Mouse (Mus musculus) left cerebral cortex, adult 9 months (tissue): ENCODE data around the gene Dock1.

Experiments
- DNase-seq, 2 experiments: peaks; one replicate each; pipeline ENCODE4 v3.0.0; 2022; ENCODE audit warnings: low spot score in 2 of 2

Dock1 gene

DNA sequence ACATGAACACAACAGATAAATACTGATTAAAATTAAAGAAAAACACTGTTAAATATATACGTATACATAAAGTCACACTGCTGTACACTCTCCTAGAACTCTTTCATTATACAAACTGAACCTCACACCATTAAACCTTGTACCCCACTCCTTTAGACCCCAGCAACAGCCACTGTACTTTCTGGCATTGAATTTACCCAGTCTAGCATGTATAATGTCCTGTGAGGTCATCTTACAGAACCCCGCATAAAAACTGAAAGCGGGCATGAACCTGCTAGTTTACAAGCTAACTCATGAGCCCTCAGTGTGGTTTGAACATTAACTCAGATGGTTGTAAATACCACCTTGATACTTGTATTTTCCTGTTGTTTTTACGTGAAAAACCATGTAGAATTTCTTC lies 489.2 kb downstream of the Dock1 start:
- DNase-seq: no peak

DNA sequence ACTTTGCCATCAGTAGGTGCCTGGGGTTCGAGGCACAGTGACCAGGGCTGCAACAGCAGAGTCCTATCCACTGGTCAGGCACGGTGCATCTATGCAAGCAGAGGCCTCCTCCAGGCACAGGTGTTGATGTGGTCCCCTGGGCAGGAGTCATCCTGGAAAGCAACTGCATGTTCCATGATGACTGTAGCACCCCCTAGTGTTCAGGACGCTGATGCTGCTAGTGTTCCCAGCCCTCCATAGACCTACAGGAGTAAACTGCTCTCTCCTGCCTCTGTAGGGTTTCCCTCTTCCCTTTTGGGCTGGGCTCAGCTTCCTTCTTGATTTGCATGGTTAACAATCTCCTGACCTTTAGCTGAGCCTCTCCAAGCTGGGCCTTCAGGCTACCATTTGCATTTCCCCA lies 494.7 kb downstream of the Dock1 start:
- peak in 1 of 2 experiments; percentile 69 for DNase-seq

DNA sequence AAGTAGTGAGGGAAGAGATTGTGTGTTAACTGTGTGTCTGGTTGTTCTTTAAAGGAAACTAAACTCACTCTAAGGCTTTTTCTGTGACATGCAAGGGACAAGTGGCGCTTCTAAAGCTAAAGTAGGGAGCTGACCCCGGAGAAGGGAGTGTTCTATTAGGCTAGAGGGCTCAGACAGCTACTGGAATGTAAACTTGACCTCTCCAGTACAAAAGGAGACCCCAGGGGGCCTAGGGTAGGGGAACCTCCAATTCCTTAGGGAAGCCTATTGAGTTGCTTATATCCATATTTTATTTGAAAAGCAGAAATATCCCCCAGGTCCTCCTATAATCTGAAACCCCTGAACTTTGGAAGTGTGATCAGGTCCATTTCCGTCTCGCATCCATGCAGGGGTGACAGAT lies 499.5 kb downstream of the Dock1 start:
- no peak for DNase-seq

DNA sequence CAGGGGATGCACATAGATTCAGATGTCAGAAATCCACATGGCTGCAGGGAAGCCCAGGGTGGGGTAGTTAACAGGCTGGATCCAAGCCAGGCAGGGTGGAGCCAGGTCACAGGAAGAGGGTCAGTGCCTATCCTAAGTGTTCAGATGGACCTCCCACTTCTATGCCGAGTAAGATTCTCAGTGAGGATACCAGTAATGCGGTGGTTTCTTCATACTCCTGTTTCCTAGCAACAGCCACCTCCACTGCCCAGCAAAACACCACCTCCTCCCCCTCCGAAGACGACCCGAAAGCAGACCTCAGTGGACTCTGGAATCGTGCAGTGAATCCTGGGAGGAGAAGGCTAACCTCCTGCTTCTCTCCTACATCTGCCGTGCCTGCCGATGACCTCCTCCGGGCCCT lies 501.8 kb downstream of the Dock1 start:
- peak in 1 of 2 experiments; percentile 21 for DNase-seq

DNA sequence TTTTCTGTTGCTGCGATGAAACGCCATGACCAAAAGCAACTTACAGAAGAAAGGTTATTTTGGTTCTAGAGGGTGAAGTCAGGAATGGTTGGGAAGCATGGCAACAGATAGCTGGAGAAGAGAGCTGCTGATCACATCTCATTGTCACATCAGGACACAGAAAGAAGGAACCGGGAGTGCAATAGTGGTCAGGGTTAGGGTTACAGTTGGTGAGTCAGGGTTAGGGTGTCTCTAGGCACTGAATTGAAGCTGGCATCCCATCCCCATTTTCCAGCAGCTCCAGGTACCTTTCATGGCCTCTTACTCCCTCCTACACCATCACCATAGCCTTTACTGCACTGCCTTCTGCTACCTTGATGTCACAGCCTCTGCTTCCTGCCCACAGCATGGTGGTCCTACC lies 523.7 kb downstream of the Dock1 start:
- DNase-seq: no peak

DNA sequence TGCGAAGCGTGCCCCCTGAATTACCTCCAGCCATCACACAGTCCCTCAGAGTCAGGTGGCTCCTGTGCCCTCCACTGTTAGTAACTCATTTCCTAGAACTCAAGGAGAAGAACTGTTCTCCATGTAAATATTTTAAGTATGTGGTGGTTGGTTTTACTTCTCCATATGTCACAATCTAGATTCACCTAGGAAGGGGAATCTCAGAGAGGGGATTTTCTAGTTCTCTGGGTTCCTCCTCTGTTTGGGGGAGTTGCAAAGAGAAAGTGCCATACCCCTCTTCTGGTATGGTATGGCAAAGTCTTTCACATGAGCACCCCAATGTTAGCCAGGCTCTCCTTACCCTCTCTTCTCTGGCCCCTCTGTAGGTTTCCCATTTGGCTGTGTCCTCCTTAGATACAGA lies 525.2 kb downstream of the Dock1 start:
- no peak for DNase-seq

DNA sequence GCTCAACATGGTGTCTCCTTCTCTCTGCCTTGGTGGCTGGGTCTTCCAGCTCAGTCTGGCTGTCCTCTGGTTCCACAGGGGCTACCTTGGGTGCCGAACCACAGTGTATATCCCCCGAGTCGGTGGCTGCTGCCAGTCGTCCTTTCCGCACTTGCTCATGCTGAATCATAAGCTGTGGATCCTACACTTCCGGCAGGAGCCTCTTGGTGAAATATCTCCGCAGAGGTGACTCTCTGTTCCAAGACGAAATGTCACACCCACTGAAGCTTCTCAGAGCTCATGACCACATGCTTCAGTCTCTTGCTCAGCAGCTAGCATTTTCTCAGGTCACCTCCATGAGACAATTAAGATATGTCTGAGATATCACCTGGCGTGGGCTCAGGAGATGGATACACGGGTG lies 526.4 kb downstream of the Dock1 start:
- DNase-seq: peak in 1 of 2 experiments; percentile 12

DNA sequence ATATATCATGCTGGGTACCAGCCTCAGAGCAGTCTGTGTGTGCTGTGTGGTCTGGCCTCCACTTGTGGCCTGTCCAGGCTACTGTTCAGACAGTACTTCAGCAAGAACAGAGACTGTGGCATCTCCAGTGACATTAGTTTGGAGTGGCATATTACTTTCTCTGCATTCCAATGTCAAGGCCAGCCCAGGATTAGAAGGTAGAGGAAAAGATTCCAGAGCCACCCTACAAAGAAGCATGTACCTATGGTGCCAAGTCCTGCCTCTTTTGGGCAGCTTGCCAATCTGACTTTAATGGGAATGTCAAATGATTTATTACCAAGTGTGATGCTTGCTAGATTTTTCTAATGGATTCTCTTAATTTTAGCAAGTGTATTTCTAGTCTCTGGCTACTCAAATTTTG lies 533.5 kb downstream of the Dock1 start:
- no peak for DNase-seq

DNA sequence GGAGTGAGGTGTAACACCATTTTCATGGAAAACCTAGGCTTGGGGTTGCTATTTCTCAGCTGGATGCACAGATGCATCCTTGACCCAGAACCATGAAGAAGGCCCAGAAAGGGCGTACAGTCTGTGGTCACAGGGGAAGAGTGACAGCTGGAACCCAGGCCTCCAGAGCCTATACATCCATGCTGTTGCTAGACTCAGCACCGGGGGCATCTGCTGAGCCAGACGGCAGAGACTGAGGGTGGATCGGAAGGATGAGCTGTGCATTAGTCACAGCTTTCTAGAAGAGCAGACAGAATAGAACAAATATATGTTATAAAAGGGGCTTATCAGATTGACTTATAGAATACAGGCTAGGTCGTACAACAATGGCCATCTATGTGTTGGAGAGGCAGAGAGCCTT lies 534.7 kb downstream of the Dock1 start:
- DNase-seq: peak; percentile 25 to 57

DNA sequence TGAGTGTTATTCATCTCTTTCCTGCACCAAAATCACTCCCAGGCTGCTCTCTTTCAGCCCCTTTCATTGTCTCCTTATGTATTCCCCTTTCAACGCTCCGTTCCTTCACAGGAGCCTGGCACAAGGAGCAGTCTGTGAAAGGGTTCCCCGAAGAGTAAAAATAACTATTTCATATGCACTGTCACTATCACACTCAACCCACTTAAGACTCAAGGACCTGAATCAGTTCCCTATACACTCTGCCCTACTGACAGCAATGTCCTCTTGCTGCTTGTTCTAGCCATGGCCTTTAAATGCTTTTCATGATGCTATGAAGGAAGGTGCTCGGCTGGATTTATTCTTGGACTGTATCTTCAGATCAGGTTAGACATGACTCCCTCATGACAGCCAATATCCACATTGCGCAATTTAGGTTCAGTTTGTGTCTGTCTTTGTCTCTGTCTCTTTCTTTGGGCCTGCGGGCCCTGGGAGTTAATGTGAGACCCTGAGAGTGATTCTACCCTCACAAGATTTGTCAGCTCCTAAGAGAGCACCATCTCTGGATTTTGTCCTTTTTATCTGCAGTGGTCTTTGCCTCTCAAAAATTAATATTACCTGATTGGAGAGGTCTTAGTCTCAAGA lies 538.6 kb downstream of the Dock1 start:
- DNase-seq: no peak

DNA sequence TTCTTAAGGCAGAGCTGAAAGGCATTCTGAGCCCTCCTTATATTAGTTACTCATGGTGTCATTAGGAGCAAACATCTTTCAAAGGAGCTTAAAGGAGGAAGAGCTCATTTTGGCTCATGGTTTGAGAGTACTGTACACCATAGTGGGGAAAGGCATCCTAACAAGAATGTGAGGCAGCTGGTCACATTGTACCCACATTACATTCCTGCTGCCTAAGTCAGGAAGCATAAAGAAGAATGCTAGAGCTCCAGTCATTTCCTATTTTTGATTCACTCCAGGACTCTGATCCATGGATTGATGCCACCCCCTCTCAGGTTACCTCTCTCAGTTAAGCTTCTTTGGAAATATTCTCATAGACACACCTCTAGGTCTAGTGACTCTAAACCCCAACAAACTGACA lies 539.8 kb downstream of the Dock1 start:
- no peak for DNase-seq

DNA sequence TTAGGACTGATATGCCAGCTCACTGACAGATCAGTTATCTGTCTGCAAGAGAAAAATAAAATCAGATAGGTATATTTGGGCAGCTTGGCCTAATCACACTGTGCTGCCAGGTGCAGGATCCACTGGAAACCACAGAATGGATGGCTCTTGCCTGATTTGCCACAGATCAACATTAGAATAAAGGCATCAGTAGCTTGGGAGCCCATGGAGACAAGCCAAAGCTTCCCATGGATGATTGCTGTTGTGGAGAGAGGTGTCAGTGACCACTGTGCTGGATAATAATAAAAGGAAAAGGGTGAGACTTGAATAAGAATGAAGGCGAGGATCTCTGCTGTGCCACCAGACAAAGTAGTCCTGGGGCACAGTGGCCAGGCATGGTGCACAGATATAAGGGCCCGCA lies 540.4 kb downstream of the Dock1 start:
- DNase-seq: no peak

DNA sequence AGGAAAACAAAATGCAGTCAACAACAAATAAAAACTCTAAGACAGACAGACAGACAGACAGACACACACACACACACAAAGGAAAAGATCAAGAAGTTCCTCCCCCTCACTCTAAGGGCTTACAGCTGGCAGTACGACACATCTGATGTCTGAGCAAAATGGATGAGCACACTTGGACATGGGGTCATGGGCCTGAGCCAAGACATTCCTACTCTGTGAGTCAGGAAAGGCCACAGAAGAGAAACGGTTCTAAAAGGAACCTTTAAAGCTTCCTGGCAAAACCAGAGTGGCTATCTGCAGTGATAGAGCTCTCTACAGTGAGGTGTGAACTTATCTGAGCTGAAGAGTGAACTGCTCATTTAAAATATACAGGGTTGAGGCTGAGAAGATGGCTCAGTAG lies 542.1 kb downstream of the Dock1 start:
- no peak for DNase-seq

DNA sequence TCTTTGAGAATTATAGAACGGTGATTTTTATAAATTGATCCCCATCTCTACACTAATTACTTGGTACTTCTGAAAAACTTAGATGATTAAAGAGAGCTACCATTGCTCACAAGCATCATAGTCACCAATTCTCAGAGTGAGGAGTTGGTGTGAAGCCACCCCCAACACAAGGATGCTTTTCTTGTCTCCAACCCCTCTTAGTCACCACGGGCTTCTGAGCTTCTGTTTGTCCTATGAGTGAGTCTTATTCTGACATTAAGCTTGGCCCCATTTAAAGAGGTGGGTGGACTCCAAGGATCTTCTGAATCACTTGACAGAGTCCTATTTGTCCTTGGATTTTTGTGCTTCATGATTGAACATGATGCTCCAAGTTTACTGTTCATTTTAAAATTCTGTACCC lies 551.0 kb downstream of the Dock1 start:
- DNase-seq: no peak
